Mouse (Mus musculus) cerebellum, adult 2 months (tissue): Measurements from ENCODE around the gene Clnk.

Source experiments
- CTCF ChIP-seq: fragments of 200-500 bp; IDR thresholded peaks from 2 replicates; pipeline ENCODE4 v1.5.1; 2011; ENCODE audit warnings: low read depth, mild to moderate bottlenecking, control low read depth, low read length, moderate library complexity, borderline replicate concordance; ENCODE audit not compliant: insufficient read depth
- POLR2A ChIP-seq: fragments of 200-500 bp; IDR thresholded peaks from 2 replicates; pipeline ENCODE4 v1.6.1; 2011; ENCODE audit warnings: low read length, control low read depth, borderline replicate concordance; ENCODE audit not compliant: insufficient read depth

- no peak for TF ChIP-seq CTCF
- no peak for TF ChIP-seq POLR2A
These were observed 90.9 kb downstream of the Clnk start for GRCm38 (mm10) chr5:38785686-38786085.
